8 mouse cellular contexts compared by ENCODE assay signal in the genomic region with DNA sequence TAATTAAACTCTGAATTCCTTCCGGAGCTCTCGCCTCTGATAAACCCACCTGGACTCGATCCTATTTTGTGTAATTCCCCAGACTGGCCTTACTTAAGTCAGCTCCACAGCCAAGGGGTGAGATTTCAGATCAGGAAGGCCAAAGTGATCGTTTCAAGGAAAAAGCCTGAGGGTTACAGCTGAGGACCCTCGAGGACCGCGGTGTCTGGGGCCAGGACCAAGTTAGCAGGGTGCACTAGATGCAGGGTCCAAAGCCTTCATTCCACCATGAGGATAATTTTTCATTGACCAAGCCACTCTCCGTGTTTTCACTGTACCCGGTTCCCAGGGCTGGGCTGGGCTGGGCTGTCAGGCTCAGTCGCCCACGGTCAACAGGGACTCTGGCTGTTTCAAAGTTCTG. TPM values are rescaled to one million over a fixed set of nuclear protein-coding genes. Genes with fewer than 3 reads are reported as not detected.
DNase-seq lines count a peak whose midpoint lies in the region; ATAC-seq and TF ChIP-seq lines count a peak whose summit lies in the region.

No protein-coding gene starts in this region.

- no peak for TF ChIP-seq RAD21 in CH12.LX (IDR thresholded peaks at IDR 0.05; ENCODE audit: low read depth, low read length)

- DNase-seq in CH12.LX (ENCODE audit: extremely low read depth) = peak; percentile 25
- peak; percentile 53 for DNase-seq in cerebellum, adult 11 months
- DNase-seq in heart, postnatal 14 days = peak; percentile 76 to 79
- DNase-seq in kidney, postnatal 4 days = peak; percentile 83 to 90
- peak; percentile 42 for DNase-seq in thymus, postnatal 0 days (ENCODE audit: low spot score)

- peaks cover 1 to 2% of the 10 kb centered on the region in 2 experiments; a peak in 2 of 4 replicates for H3K4me1 ChIP-seq in CH12.LX (ENCODE audit: control insufficient read depth in 1 of 2, insufficient read depth in 2 of 2)
- peaks cover 17% of the 10 kb centered on the region for H3K4me1 ChIP-seq in forebrain, embryonic 16.5 days (replicated peaks; ENCODE audit: control insufficient read depth, insufficient read depth, low read length)
- H3K4me1 ChIP-seq in liver, embryonic 16.5 days (ENCODE audit: control insufficient read depth, low read depth, low read length) = peaks cover 36% of the 10 kb centered on the region
- peaks cover 15% of the 10 kb centered on the region for H3K4me1 ChIP-seq in neural tube, embryonic 14.5 days (ENCODE audit: control insufficient read depth, insufficient read depth, low read length)

- peaks cover 6% of the 10 kb centered on the region for H3K9me3 ChIP-seq in CH12.LX (replicated peaks; ENCODE audit: low read length)
- no peaks in the 10 kb centered on the region for H3K9me3 ChIP-seq in forebrain, embryonic 16.5 days (ENCODE audit: control insufficient read depth, low read length)
- no peaks in the 10 kb centered on the region for H3K9me3 ChIP-seq in liver, embryonic 16.5 days (replicated peaks; ENCODE audit: control insufficient read depth, low read length)
- H3K9me3 ChIP-seq in neural tube, embryonic 14.5 days (ENCODE audit: control insufficient read depth, low read length) = no peaks in the 10 kb centered on the region

- TF ChIP-seq CTCF in CH12.LX (conservative IDR thresholded peaks at IDR 0.05 in 1 of 2, IDR thresholded peaks at IDR 0.05 in 1 of 2; ENCODE audit: low read depth in 2 of 2, low read length in 2 of 2) = no peak

- peak; percentile 50 for ATAC-seq in forebrain, embryonic 16.5 days
- peak; percentile 51 for ATAC-seq in liver, embryonic 16.5 days (ENCODE audit: low read depth)
- peak; percentile 50; the same call in 1 of the 2 replicates for ATAC-seq in neural tube, embryonic 14.5 days (ENCODE audit: low read depth)

- in situ Hi-C loops in CH12.LX (cut with MboI; ENCODE audit: low pct_ligation_motif_present, low pct_unique_long_range_greater_than_20kb, low sequenced_read_pairs) = loop anchor here (10.0 to 25.0 kb wide), 2 partner anchors 119 to 616 kb away; no protein-coding TSS in a partner anchor

- no peaks in the 10 kb centered on the region for H3K36me3 ChIP-seq in CH12.LX (replicated peaks in 1 of 2; ENCODE audit: control insufficient read depth in 1 of 2, insufficient read depth in 1 of 2, low read length in 1 of 2)
- no peaks in the 10 kb centered on the region for H3K36me3 ChIP-seq in forebrain, embryonic 16.5 days (ENCODE audit: control insufficient read depth, insufficient read depth)
- H3K36me3 ChIP-seq in liver, embryonic 16.5 days (ENCODE audit: control insufficient read depth, insufficient read depth) = no peaks in the 10 kb centered on the region
- H3K36me3 ChIP-seq in neural tube, embryonic 14.5 days (ENCODE audit: control insufficient read depth, insufficient read depth, low read length) = no peaks in the 10 kb centered on the region

- no peaks in the 10 kb centered on the region for H3K79me2 ChIP-seq in CH12.LX (replicated peaks; ENCODE audit: control insufficient read depth, extremely low read depth, insufficient read depth, poor library complexity, severe bottlenecking)

- no peak overlapping the region for H3K27ac ChIP-seq in CH12.LX (ENCODE audit: insufficient read depth, low read depth)
- H3K27ac ChIP-seq in forebrain, embryonic 16.5 days (ENCODE audit: low read length) = no peak overlapping the region
- no peak overlapping the region for H3K27ac ChIP-seq in liver, embryonic 16.5 days (ENCODE audit: low read length)
- peak overlapping the region; percentile 85; the same call in 1 of the 2 replicates for H3K27ac ChIP-seq in neural tube, embryonic 14.5 days (ENCODE audit: low read depth, low read length)

- TF ChIP-seq EP300 in CH12.LX (IDR thresholded peaks at IDR 0.05; ENCODE audit: low read length) = no peak

- H3K9ac ChIP-seq in CH12.LX (ENCODE audit: insufficient read depth, low read depth) = no peak overlapping the region
- H3K9ac ChIP-seq in forebrain, embryonic 16.5 days (replicated peaks; ENCODE audit: low read depth, low read length) = peak overlapping the region; percentile 84
- peak overlapping the region; percentile 75; the same call in 1 of the 2 replicates for H3K9ac ChIP-seq in liver, embryonic 16.5 days (ENCODE audit: low read depth, low read length)
- peak overlapping the region; percentile 82 for H3K9ac ChIP-seq in neural tube, embryonic 14.5 days (replicated peaks; ENCODE audit: low read depth, low read length)

- no peaks in the 10 kb centered on the region for H3K27me3 ChIP-seq in CH12.LX (replicated peaks)
- peaks cover 2% of the 10 kb centered on the region; the same call in 1 of the 2 replicates for H3K27me3 ChIP-seq in forebrain, embryonic 16.5 days (replicated peaks; ENCODE audit: control insufficient read depth, insufficient read depth, low read length)
- H3K27me3 ChIP-seq in liver, embryonic 16.5 days (ENCODE audit: control insufficient read depth, insufficient read depth, low read depth, low read length) = no peaks in the 10 kb centered on the region
- H3K27me3 ChIP-seq in neural tube, embryonic 14.5 days (ENCODE audit: control insufficient read depth, insufficient read depth, low read length) = no peaks in the 10 kb centered on the region

- no peak overlapping the region for H3K4me2 ChIP-seq in CH12.LX (ENCODE audit: insufficient read depth, low read depth, poor library complexity, severe bottlenecking)
- peak overlapping the region; percentile 98 for H3K4me2 ChIP-seq in forebrain, embryonic 16.5 days (ENCODE audit: low read length)
- peak overlapping the region; percentile 95 for H3K4me2 ChIP-seq in liver, embryonic 16.5 days (ENCODE audit: low read depth, low read length)
- peak overlapping the region; percentile 93 for H3K4me2 ChIP-seq in neural tube, embryonic 14.5 days (ENCODE audit: low read depth, low read length)

- intact Hi-C loops in heart, postnatal 14 days (cut with DNase I) = loop anchor here (5.0 to 10.0 kb wide), 2 partner anchors 101 to 229 kb away; no protein-coding TSS in a partner anchor

- dilution Hi-C loops in CH12.LX (cut with MboI; ENCODE audit: extremely low pct_ligation_motif_present, extremely low pct_unique_long_range_greater_than_20kb, low sequenced_read_pairs) = no loop called here

- TF ChIP-seq POLR2A in CH12.LX (IDR thresholded peaks at IDR 0.05; ENCODE audit: low read depth, low read length) = no peak

- H3K4me3 ChIP-seq in CH12.LX (replicated peaks in 1 of 3; ENCODE audit: low read depth in 2 of 3, low read length in 2 of 3, poor library complexity in 1 of 3) = peak overlapping the region in 1 of 3 experiments; percentile 61
- peak overlapping the region; percentile 84 for H3K4me3 ChIP-seq in forebrain, embryonic 16.5 days (replicated peaks; ENCODE audit: low read length)
- peak overlapping the region; percentile 77 for H3K4me3 ChIP-seq in liver, embryonic 16.5 days (ENCODE audit: low read depth, low read length)
- H3K4me3 ChIP-seq in neural tube, embryonic 14.5 days (ENCODE audit: low read depth, low read length) = peak overlapping the region; percentile 82

- under 1% methylated on average over 11 of the region's 11 CpGs for WGBS in forebrain, embryonic 16.5 days
- WGBS in liver, embryonic 16.5 days (ENCODE audit: insufficient replicate concordance) = 0% methylated on average over 11 of the region's 11 CpGs
- WGBS in neural tube, embryonic 14.5 days = under 1% methylated on average over 11 of the region's 11 CpGs

TF ChIP-seq in CH12.LX, 34 proteins besides CTCF, POLR2A, EP300 and RAD21:
- TF ChIP-seq MAX (IDR thresholded peaks at IDR 0.05; ENCODE audit: low read length) (no peak), ZMIZ1 (IDR thresholded peaks at IDR 0.05; ENCODE audit: low read depth, low read length) (no peak), MEF2A (IDR thresholded peaks at IDR 0.05; ENCODE audit: borderline replicate concordance, low read depth, low read length) (no peak), BHLHE40 (IDR thresholded peaks at IDR 0.05; ENCODE audit: low read depth, low read length) (no peak), JUN (IDR thresholded peaks at IDR 0.05; ENCODE audit: insufficient read depth, low read depth, low read length) (no peak), ETS1 (conservative IDR thresholded peaks at IDR 0.05; ENCODE audit: low read depth, low read length) (no peak), UBTF (IDR thresholded peaks at IDR 0.05; ENCODE audit: low read depth, low read length) (no peak), GABPA (IDR thresholded peaks at IDR 0.05; ENCODE audit: insufficient replicate concordance, low read depth, low read length) (no peak), ELF1 (IDR thresholded peaks at IDR 0.05; ENCODE audit: low read depth, low read length) (no peak), USF2 (conservative IDR thresholded peaks at IDR 0.05; ENCODE audit: low read depth, low read length) (no peak), NELFE (IDR thresholded peaks at IDR 0.05; ENCODE audit: low read depth, low read length) (no peak), ZNF384 (IDR thresholded peaks at IDR 0.05; ENCODE audit: low read depth, low read length) (no peak), ZKSCAN1 (IDR thresholded peaks at IDR 0.05; ENCODE audit: borderline replicate concordance, low read depth, low read length) (no peak), JUND (conservative IDR thresholded peaks at IDR 0.05; ENCODE audit: low read depth, low read length) (no peak), TBP (conservative IDR thresholded peaks at IDR 0.05; ENCODE audit: low read depth, low read length) (no peak), CHD2 (IDR thresholded peaks at IDR 0.05; ENCODE audit: low read length) (no peak), SMC3 (IDR thresholded peaks at IDR 0.05; ENCODE audit: low read depth, low read length) (no peak)

RNA-seq across cellular contexts. Expression of gene Prickle1, which starts 0.6 kb away (rescaled TPM):
- 0.46 and 0.64 TPM in 2 replicates for total RNA-seq in CH12.LX (2012; rRNA removed)
- total RNA-seq in CH12.LX (2014; rRNA removed) = 1.1 and 1.7 TPM in 2 replicates
- 1.5 and 1.8 TPM in 2 replicates for polyA plus RNA-seq in CH12.LX (2012; ENCODE audit: insufficient read length, low read depth)
- polyA plus RNA-seq in forebrain, embryonic 16.5 days (2015; fragmentation: Nextera tagmentation; extraction: Ambion mirVana) = 20.7 and 24.9 TPM in 2 replicates
- 10 to 100 TPM; 16.7 to 19.9 TPM for total RNA-seq in heart, postnatal 14 days (2021)
- polyA plus RNA-seq in liver, embryonic 16.5 days (2015; fragmentation: Nextera tagmentation; extraction: Ambion mirVana) = 2.6 and 2.9 TPM in 2 replicates
- polyA plus RNA-seq in neural tube, embryonic 14.5 days (2014; fragmentation: Nextera tagmentation; extraction: Ambion mirVana) = 26.9 and 27.3 TPM in 2 replicates
- polyA plus RNA-seq in thymus, postnatal 0 days (2015; fragmentation: Nextera tagmentation; extraction: Ambion mirVana) = 11.8 and 12.0 TPM in 2 replicates

Comparison
In these comparisons a context has a peak if more than half of its experiments do, and no peak if none do; other contexts are left out.
1. DNase-seq: peak in every context shown above with its lines; median percentile 86 in kidney, postnatal 4 days; 78 in heart, postnatal 14 days; 53 in cerebellum, adult 11 months; 42 in thymus, postnatal 0 days; 25 in CH12.LX.